Mouse (Mus musculus): Measurements from ENCODE around the gene Padi1.

Padi1 gene

DNA sequence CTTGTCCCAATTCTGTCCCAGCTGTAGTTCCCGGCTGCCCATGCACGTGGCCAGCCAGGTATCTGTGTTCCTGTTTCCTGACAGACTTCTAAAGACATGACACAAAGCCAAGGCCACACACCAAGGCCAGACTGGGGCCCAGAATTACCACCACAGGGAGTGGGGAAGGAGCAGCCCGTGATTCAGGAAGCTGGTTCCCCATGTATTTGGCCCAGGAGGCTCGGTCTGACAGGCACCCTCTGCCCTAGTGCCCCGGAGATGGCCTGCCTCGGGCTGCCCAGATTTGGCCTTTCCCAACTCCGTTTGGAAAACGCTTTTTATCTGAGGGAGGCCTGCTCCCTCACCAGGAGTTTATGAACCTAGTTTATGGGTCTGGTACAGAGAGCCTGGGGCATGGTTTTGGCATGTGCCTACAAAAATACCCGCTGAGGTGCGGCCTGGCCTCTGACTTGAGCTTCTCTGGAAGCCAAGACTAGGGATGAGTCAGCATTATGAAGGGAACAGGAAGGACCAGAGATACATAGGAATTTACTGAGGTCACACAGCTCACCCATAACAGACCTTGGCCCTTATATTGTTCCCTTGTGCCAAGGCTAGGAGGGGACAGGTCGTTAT, 16.6 kb upstream of the Padi1 start:
- DNase-seq (ENCODE audit: low spot score in 2 of 2): no peak

DNA sequence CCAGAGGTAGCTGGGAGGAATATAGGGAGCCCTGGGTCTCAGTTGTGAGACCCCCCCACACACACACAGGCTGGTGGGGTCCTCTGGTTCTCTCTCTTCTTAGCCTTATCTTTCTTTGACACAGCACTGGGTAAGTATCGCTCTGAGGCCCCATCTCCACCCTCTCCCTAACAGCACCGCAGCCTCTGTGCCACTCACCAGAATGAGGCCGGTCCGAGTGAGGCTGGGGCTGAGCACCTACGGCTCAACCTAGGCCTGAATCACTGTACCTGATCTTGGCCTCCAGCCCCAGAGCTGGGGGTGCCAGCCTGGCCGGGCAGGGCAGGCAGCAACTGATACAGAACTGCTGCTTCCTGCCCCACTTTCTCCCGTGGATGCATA, 15.2 kb upstream of the Padi1 start:
- DNase-seq (ENCODE audit: low spot score in 2 of 2): no peak

DNA sequence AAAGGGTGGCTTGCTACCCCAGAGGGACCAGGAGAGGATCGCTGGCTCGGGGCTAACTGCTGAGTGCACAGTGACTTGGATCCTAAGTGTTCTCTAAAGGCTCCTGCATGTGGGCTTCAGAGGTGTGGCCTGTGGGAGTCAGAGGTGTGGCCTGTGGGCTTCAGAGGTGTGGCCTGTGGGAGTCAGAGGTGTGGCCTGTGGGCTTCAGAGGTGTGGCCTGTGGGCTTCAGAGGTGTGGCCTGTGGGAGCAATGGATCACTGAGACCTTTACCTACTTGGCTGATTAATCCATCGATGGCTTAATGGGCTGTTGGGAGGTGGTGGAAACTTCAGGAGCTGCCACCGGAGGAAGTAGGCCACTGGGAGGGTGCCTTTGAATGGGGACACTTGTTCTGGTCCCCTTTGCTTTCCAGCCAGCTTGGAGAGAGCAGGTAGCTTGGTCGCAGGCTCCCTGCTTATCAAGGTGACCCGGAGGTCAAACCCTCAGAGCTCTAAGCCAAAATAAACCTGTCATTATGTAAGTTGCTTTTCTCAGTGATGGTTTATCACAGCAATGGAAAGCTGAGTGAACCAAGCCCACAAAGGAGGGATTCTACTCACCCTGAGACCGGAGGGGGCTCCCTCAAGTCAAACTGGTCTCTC, 14.7 kb upstream of the Padi1 start:
- DNase-seq (ENCODE audit: low spot score in 2 of 2): no peak

DNA sequence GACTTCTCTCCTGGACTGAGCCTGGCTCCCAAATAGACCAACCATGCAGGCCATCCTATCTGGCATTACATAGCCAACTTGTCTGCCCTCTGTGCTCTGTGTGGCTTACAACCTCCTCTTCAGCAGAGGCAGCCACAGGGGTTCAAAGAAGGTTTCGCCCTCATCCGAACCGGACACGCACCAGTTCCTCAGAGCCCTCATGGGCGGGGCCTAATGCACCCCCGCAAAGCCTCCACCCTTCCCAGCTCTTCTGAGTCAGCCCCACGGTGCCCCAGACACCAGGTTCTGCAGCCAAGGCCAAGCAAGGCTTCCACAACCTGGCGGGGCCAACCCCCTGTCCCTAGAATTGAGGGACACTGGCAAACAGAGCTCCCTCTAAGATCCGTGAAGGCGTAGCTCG, 13.7 kb upstream of the Padi1 start:
- no peak for DNase-seq (ENCODE audit: low spot score in 2 of 2)

DNA sequence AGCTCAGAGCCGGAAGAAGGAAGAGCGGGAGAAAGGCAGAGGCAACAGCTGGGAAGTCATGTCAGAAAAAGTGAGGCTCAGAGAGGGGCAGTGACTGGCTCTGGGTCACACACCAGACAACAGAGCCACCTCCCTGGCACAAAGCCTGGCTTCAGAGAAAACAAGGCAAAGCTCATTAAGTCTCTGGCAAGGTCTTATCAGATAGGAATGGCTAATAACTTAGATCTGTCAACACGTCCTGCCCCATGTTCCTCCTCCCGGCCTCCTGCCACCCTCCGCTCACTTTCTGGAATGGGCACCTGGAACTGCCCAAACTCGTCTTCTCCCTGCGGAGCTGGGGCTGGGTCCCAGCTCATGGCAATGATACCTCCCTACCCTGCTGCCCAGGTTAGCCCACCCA, 12.2 kb upstream of the Padi1 start:
- no peak for DNase-seq (ENCODE audit: low spot score in 2 of 2)

DNA sequence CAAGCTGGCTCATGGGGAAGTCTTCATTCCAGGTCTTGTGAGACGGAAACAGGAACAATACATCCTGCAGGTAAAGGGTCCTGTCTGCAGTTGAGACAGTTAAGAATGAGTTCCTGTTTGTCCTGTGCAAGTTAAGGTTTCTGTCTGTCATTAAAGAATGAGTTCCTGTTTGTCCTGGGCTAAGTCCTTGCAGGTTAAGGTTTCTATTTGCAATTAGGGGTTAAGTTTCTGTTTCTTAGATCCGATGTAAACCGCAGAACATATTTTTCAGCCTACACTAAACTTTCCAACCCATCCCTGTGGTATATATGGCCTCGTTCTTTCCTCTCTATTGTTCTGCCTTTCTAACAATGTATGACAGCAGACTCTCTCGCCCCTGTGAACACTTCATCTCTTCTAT, 11.5 kb upstream of the Padi1 start:
- no peak for DNase-seq (ENCODE audit: low spot score in 2 of 2)

DNA sequence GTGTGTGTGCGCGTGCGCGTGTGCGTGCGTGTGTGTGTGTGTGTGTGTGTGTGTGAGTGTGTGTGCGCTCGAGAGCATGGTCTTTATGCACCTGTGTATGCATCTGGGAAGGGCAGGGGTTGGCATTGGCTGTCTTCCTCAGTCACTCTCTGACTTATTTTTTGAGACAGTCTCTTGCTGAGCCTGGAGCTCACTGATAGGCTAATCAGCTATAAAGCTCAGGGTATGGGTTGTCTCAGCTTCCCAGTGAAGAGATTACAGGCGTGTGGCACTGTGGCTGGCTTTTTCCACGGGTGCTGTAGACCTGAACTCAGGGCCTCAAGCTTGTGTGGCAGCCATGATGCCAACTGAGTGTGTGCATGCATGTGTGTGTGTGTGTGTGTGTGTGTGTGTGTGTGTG, 9.6 kb upstream of the Padi1 start:
- DNase-seq (ENCODE audit: low spot score in 2 of 2): no peak

DNA sequence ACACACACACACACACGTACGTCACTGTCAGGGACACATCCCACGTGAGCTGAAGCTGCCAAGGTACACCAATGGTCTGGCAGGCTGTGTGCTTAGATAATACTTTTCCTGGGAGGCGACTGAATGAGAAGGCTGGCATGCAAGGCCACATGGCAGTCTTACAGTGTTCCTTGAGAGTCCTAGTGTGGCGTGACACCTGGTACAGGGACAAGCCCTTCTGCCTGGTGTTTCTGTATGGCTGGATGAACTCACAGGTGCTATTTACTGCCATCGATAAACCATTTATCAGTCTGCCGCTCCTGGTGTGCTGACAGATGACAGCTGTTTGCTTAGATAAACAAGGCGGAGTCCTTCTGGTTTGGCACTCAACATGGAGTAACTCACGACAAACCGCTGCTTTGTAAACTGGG, 8.9 kb upstream of the Padi1 start:
- DNase-seq (ENCODE audit: low spot score in 2 of 2): no peak

DNA sequence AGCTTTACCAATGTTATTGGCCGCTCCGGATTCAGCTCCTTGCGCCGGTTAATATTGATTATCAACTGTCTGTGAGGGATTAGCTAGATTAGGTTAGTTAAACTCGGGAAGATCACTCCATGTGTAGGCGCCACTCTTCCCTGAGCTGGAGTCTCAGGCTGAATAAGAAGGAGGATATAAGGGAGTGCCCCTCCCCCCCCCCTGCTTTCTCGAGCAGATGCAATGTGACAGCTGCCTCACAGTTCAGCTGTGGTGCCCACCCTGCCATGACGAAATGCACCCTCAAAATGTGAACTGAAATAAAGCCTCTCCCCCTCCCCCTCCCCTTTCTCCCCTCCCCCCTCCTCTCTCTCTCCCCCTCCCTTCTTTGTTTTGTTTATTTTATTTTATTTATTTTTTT, 8.0 kb upstream of the Padi1 start:
- DNase-seq (ENCODE audit: low spot score in 2 of 2): no peak

DNA sequence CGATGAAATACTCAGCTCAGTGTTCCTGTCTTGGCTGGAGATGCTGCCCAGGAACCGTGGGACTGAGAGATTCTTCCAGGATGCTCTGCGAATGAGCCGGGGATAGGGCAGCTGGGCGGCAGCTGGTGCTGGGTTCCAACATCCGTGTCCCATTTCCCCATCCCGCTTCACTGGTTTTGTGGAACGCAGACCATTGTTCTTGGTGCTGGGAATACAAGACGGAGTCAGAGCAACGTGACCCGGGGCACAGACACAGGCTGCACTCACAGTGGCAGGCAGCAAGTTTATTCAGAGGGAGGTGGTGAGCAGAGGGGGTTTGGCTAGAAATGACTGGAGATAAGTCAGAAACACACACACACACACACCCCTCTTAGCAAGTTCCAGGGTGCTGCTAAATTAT, 3.7 kb upstream of the Padi1 start:
- no peak for DNase-seq (ENCODE audit: low spot score in 2 of 2)

DNA sequence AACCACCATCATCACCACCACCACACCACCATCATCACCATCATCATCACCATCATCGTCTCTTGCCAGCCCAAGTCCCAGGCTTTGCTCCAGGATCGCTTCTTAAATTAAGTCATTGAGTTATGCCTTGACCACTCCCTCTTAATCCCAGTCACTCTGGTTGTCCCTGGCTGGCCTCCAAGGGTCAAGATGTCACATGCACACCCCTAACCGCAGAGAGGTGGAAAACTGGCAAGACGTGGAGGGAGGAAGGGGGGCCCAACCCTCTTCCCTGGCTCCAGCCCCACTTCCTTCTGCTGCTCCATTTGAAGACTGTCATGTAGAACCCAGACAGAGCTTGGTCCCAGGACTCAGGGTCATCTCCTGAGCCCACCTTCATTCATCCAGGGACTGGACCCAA, 587 bp downstream of the Padi1 start:
- DNase-seq (ENCODE audit: low spot score in 2 of 2): no peak

DNA sequence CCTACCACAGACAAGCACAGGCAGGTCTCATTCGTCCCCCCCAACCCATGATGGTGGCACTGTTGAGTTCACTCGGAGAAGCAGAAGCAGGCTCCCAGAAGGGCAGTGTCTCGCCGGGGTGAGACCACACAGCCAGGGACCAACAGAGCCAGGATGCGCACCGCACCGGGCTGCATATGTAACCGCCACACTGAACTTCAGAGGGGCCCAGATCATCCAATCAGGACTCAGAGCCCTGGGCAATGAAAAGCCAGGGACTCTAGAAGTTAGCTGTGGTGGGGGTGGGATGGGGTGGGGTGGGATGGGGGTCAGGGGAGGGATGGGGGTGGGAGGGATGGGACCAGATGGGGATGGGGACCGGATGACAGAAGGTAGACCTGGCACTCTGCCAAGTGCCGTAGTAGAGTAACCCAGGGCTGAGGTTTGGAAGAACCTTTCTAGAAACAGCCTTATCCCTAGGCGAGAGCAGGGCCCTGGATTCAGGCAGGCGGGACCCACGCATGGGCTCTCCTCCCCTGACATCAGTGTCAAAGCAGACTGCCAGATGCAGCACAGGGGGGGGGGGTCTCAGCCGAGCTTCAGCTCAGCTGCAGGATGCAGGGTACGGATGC, 1.8 kb downstream of the Padi1 start:
- DNase-seq (ENCODE audit: low spot score in 2 of 2): no peak

DNA sequence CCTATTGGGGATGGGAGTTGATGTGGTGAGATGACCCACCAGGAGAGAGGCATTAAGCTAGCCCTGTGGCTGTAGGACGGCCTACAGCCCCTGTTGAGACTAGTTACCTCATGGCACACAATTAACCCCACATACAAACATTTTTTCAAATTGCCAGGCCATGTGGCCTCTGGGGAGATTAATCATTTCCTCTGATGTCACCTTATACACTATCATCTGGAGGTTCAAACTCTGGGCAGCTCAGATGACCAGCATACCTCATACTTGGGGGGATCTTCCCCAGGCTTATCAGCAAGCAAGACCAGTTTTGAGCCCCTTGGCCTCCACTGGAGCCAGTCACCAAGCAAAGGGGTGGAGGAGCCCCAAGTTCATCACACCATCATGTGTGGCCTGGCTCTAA, 2.7 kb downstream of the Padi1 start:
- DNase-seq (ENCODE audit: low spot score in 2 of 2): no peak

DNA sequence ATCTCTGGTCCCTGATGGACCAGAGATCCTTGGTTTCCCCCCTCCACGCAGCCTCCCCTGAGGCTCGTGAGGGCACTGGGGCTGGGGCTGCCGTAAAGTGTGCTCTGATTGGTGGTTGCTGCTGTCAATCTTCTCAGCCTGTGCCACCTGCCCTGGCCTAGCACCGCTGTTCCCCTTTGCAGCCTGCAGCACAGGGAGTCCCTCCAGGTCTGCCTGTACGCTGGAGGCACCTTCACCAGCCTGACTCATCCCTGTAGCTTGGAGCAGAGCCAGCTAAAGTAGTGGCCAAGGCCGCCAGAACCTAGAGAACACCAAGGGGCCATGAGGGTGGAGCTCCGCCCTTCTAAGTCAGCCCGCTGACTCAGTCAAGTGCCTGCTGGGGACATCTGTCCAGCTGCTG, 7.7 kb downstream of the Padi1 start:
- DNase-seq (ENCODE audit: low spot score in 2 of 2): no peak

DNA sequence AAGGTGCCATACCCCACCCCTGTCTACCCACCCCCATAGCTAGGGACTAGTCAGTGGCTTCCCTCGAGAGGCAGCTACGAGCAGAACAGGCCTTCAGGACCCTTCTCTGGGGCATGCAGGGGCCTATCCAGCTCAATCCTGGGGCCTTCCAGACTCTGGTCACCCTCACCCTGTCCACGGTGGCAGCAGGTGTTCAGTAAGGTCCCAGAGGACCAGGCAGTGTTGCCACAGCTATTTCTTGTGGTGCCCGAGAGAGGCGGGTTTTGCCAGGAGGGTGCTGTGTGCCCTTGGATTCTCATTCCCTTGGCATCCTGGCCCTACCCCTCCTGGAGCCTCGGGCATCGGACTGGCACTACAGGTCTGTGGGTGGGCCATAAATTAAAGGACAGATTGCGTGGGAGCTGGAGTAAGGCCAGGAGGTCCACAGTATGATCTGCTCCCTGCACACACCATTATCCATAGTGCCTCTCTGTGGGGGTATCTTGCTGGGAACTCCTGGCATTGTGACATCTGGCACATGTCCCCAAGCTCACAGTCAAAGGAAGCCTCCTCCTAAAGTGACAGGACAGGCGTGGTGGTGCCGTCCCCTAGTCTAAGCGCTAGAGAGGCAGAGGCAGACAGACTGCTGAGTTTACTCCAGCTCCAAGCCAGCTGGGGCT, 9.2 kb downstream of the Padi1 start:
- peak in 1 of 2 experiments; percentile 35 for DNase-seq (ENCODE audit: low spot score in 2 of 2)

DNA sequence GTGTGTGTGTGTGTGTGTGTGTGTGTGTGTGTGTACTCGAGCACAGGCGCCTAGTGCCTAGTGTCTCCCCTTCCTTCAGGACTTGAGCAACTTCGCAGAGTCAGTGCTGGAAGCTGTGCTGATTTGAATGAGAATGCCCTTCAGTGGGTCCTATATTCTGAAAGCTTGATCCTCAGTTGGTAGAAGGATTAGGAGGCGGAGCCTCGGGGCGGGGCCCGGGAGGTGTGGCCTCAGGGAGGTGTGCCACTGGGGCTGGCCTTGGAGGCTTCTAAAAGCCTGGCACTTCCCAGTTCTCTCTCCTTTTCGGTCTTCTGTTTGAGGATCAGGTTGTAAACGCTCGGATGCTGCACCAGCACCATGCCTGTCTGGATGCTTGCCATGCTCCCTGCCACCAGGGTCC, 9.9 kb downstream of the Padi1 start:
- peak in 1 of 2 experiments; percentile 40 for DNase-seq (ENCODE audit: low spot score in 2 of 2)

DNA sequence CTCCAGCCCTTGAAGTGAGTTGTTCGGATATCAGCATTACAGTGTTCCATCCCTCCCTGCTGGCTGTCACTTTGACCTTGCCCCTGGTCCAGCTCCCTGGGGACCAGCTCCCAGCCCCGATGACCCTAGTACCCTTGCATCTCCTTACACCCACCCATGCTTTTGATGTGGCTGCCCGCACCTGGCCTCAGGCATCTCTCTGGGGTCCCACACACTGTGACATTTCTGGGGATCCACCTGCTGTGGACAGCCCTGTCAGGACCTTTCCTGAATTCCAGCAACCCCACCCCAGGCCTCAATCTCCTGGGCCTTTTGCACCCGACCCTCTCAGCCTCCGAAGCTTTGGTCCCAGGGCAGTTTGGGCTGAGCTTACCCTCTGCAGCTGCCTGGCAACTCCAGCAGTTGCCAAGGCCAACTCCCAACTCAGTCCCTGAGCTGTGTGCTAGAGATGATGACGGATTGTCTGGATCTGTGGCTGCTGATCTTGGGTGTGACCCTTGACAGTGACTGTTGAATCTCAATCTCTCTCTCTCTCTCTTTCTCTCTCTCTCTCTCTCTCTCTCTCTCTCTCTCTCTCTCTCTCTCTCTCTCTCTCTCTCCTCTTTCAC, 11.1 kb downstream of the Padi1 start:
- no peak for DNase-seq (ENCODE audit: low spot score in 2 of 2)

DNA sequence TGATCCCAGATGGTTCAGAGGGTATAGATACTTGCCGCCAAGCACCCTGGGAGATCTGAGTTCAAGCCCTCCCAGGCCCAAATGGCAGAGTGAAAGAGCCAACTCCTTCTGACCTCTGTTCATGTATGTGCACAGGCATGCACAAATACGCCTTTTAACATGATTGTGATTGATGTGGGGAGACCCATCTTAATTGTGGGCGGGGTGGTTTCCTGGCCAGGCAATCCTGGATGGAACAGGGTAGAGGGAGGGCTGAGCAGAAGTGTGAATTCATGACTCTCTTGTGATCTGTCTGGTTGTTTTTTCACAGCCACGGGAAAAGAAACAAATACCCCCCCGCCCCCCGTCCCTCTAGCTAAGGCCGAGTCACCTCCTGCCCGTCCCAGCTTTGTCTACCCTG, 12.8 kb downstream of the Padi1 start:
- no peak for DNase-seq (ENCODE audit: low spot score in 2 of 2)

DNA sequence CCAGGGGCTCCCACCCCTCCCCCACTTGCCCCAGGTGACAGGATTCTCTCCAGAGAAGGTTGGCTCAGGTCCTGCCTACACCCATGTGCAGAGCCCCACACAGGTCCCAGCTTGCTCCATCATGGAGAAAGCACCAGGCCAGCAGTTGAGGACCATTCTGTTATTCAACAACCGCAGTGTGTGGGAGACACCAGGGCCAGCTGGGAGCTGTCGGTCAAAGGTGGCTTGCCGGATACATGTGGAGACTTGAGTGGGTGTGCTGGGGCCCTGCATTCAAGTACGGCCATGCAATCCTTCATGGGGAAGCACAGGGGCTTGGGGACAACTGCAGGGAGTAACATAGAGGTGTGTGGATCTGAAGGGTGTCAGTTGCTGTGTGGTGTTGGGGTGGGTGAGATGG, 13.8 kb downstream of the Padi1 start:
- DNase-seq (ENCODE audit: low spot score in 2 of 2): no peak

DNA sequence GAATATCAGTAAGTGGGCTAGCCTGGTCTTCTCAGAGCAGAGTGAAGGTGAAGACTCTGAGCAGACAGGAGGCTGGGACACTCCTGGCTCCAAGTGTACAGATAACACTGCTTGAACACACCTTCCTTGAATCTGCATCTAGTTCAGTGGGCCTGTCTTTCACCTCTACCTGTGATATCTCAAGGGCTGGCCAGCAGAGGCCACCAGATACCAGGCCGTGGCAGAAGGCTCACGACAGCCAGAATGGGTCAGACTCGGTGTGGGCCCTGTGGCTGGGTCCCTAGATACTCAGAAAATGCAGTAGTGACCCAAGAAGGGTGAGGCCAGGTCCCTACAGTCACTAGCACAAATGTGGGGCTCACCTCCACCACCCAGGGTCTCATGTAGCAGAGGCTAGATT, 18.3 kb downstream of the Padi1 start:
- DNase-seq (ENCODE audit: low spot score in 2 of 2): no peak

DNA sequence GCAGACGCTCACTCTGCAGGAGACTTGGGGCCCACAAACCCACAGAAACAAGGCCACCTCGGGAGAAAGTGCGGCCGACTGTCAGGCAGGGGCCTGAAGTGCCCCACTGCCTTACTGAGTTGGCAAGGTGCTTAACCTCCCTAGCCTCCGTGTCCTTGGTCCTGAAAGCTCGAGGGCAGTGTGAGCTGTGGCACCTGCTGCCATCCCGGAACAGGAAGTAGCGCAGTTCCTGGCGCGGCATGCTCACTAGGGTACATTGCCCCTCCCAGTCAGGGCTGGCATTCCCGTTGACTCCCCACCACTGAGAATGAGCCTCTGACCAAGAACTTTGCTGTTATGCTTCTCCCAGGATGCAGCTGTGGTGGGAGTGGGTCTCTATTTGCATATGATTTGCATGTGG, 19.6 kb downstream of the Padi1 start:
- no peak for DNase-seq (ENCODE audit: low spot score in 2 of 2)

DNA sequence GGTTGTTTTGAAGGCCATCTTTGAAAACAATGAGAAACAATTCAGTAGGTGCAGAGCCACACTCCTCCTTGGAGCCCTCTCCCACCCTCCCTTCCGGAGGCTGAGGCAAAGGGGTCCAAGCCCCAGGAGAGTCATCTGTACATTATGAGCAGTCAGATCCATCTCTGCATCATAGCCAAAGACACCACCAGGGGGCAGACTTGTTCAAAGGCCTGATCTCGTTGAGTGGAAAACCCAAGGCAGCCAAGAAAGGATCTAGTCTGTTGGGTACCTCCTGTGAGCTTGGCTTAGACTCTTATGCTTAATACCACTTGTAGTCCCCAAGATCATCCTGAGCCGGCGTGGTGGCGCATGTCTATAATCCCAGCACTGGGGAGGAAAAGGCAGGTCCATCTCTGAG, 23.6 kb downstream of the Padi1 start:
- peak; percentile 50 to 69 for DNase-seq (ENCODE audit: low spot score in 2 of 2)

DNA sequence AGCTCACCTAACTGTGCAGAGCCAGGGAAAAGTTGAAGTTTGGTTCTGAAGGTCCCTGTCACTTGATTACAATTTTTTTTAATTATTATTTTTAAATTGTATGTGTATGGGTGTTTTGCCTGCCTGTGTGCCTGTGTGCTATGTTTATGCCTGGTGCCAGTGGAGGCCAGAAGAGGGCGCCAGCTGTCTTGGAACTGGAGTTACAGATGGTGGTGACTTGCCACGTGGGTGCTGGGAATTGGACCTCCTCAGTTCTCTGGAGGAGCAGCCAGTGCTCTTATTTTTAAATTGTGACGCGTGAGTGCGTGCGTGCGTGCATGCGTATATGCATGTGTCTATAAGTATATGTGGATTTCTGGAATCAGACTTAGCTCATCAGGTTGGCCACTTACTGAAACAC, 28.2 kb downstream of the Padi1 start:
- DNase-seq (ENCODE audit: low spot score in 2 of 2): no peak

Data from right cerebral cortex, postnatal 10 days (tissue).